Mouse (Mus musculus): ENCODE measurements around the gene Rsph1.

Rsph1 gene

DNA sequence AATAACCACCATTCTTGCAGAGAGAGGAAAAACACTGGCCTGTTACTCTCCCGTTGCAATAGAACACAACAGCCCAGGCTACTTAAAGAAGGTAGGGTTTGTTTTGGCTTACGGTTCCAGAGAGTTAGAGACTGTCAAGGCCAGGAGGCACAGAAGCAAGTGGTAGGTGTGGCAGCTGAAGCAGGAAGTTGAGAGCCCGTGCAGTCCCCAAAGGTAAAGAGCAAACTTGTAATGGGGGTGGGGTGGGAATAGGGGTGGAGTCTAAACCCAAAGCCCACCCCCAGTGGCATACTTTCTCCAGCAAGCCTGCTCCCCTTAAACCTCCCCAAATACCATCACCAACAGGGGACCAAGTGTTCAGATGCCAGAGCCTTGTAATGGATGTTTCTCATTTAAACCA, 23.6 kb upstream of the Rsph1 start:
- no peak for DNase-seq

GRCm38 (mm10) chr17:31299981-31300380, 22.8 kb upstream of the Rsph1 start:
- no peak for DNase-seq

- DNase-seq = no peak
Observed at GRCm38 (mm10) chr17:31298419-31299209, 21.4 kb upstream of the Rsph1 start.

DNA sequence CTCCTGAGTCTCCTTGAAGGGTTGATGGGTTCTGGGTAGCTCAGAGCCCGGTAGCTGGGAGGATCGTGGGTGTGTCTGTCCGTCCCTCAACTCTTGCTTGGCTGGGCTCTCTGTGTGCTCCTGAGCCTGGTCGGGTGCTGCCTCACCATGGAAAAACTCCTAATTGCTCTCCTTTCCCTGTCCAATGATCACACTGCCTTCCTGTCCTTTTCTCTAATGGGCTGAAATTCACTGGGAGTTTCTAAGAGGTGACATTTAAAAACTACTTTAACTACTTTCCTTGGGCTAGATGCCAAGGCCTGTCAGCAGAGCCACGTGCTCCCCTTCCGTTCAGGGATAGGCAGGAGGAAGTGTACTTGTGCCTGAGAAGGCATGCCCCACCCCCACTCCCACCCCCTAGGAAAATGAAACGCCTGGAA, 20.3 kb upstream of the Rsph1 start:
- DNase-seq = no peak

DNA sequence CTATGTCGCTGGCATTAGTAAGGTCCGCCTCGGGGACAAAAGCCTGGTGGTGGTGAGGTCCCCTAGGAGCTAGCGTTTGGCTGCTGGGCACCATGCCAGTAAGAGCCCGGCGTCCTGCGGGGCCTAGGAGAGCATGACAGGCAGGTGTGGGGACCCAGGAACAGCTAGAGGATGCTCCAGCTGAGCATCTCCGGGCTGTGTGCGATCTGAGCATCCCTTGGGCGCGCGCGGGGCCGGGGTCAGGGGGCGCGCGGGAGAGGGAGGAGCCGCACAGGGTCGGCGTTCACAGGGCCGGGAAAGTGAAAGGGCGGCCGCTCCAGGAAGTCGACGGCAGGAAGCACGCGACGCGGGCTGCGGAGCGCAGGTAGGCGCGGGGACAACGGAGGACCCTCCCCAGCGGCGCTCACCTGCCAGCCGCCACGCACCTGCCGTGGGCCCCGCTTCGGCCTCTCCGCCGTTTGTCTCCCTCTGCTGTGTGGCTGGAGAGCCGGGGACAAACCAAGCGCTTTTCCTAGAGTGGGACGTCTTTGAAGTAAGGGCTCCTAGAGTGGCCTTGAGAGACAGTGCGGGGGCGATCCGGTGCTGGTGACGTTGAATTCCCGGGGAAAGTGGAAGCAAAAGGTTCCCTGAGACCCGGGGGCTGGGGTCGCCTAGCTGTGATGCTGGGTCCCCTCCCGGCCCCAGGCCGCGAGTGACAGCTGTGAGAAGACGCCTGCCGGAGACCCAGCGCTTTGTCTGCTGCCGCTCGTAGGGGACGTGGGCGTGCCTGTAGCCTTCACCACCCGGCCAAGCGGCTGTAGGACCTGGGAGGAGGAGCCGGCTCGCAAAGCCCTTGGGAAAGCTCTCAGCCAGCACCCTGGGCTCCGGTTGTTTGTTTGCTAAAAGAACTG, 19.0 kb upstream of the Rsph1 start:
- DNase-seq = peak; percentile 52

DNA sequence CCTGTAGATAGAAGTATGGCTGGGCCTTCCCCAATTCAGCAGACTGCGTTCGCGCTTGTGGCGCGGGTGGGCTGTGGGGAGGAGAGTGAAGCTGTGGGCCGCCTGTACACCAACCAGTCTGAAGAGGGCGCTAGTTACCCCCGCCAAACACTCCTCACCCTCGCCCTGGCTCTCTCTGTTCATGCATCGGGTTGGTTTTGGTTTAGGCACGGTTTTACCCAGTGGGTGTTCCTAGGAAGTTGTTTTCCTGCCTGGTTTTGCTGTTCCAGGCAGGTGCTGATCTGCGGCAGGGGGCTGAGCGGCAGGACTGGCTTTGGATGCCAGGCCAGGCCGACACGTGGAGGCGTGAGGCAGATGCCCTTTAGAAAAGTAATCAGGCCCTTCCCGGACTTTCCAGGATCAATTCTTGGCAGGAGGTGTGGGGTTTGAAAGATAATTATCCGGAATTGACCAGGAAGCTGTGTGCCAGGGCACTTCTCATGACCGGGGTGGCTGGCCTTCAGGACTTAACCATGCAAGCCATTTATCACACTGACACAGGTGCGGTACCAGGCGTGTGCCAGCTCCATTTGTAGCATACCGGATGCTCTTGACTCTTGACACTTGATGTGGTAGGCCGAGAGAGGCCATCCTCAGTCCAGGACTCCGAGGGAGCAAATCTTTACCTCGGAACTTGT, 18.2 kb upstream of the Rsph1 start:
- DNase-seq = peak; percentile 52

- DNase-seq = no peak
Observed at GRCm38 (mm10) chr17:31294363-31295214, 17.4 kb upstream of the Rsph1 start.

GRCm38 (mm10) chr17:31290859-31291258, 13.7 kb upstream of the Rsph1 start:
- DNase-seq = no peak

DNA sequence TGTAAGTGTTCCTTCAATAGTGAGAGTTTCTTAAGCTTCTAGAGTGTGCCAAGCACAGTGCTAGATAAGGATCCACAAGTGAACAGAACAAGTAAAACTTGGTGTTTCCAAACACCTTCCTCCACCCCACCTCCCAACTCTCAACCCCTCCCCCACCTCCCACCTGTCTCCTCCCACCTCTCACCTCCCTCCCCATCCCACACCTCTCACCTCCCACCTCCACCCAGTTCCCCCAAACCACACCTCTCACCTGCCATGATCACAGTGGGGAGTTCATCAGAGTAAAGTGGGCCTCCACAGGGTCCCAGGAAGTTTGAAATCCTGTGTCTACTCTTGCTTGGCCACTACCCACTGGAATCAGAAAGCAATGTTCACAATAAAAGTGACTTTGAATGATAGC, 13.1 kb upstream of the Rsph1 start:
- no peak for DNase-seq

DNA sequence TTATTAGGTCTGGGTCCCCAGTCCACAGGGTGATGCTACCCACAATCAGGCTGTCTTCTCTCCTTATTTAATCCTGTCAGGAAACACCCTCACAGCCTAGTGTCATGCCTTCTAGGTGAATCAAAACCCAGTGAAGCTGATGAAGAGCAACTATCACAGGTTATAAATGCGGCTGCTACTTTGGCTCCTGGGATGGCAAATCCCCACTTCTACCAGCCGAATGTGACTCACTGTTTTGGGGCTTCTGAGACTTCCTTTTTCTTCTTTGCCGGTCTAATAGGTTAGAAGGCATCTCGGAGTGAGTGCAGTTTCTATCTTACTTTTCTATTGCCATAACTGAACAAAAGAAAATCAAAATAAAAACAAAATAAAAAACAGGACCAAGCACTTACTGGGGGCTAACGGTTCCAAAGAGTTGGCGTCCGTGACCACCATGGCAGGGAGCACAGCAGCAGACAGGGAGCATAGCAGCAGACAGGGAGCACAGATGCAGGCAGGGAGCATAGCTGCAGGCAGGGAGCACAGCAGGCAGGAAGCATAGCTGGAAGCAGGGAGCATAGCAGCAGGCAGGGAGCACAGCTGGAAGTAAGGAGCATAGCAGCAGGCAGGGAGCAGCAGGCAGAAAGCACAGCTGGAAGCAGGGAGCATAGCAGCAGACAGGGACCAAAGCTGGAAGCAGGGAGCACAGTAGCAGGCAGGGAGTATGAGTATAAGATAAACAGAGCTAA, 12.0 kb upstream of the Rsph1 start:
- DNase-seq = no peak

GRCm38 (mm10) chr17:31287216-31287615, 10.0 kb upstream of the Rsph1 start:
- DNase-seq = no peak

DNA sequence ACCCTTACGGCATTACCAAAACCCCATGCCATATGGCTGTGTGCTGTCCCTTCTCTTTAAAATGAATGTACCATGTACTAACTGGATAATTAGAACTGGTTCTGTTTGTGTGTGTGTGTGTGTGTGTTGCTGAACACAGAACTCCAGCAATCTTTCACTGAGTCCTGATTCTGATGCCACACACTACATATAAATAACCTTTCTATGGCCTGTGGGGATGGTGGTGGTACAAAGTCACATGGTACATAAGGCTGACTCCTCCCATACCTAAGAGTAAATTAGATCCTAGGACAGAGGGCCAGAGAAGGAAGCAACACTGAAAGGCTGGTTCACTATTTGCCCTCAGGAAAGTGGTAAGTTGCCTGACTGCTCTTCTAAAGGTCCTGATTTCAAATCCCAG, 9.3 kb upstream of the Rsph1 start, which contains the start of gene Slc37a1:
TSS of gene Slc37a1 (plus strand) at position 301 of the 400 bp plus-strand sequence.
- DNase-seq = no peak

DNA sequence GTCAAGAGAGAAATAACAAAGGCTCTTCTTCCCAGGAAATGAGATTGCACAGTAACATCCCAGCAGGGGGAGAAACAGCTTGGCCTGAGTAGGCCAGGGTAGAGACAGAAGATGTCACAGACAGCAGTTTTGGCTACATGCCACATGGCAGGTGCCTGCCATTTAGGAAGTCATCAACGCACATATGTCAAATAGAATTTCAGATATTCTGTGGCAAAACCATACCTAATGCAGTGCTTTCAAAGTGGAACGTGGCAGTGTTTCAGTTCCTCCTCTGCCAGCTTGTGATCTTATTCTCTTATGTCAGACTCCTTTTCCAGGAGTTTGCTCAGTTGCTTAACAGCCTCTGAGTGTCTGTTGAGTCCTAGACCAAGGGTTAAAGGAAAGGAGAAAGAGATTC, 8.7 kb upstream of the Rsph1 start:
- no peak for DNase-seq

GRCm38 (mm10) chr17:31282687-31283053, 5.5 kb upstream of the Rsph1 start:
- no peak for DNase-seq

DNA sequence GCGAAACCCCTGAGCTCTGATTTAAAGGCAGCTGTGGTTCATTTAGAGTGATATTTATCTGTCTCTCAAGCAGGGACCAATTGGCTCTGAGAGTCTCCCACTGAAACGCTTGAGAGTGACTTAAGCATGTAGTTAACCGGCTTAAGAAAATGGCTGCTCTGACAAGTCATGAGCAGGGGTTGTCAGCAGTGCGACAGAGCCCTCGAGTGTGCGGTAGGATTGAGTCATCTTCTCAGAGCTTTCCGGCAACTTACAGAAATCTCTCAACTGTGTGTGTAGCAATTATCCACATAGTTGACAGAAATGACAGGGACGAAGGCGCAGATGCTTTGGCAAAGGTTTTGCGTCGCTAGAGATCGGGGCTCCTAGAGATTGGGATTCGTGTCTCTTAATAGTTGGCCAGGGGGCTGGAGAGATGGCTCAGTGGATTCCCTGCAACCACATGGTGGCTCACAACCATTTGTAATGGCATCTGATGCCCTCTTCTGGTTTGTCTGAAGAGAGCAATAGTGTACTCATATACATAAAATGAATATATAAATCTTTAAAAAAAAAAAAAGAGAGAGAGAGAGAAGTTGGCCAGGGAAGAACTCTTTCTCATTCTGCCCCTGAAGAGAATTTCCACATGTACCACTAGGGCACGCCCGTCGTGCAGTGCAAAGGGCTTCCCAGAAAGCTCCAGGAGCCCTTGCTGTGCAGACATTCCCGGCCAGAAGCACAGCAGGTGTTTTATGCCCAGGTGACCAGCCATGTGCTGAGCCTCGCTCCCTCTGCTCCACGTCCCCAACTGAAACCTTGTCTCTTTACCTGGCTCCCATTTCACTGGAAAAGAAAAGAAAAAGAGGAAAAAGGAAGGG, 4.9 kb upstream of the Rsph1 start:
- DNase-seq = no peak

- DNase-seq = no peak
Observed at GRCm38 (mm10) chr17:31280269-31280668, 3.1 kb upstream of the Rsph1 start.

- no peak for DNase-seq
Observed at GRCm38 (mm10) chr17:31279541-31279940, 2.4 kb upstream of the Rsph1 start.

- no peak for DNase-seq
Observed at GRCm38 (mm10) chr17:31277931-31278330, 748 bp upstream of the Rsph1 start.

DNA sequence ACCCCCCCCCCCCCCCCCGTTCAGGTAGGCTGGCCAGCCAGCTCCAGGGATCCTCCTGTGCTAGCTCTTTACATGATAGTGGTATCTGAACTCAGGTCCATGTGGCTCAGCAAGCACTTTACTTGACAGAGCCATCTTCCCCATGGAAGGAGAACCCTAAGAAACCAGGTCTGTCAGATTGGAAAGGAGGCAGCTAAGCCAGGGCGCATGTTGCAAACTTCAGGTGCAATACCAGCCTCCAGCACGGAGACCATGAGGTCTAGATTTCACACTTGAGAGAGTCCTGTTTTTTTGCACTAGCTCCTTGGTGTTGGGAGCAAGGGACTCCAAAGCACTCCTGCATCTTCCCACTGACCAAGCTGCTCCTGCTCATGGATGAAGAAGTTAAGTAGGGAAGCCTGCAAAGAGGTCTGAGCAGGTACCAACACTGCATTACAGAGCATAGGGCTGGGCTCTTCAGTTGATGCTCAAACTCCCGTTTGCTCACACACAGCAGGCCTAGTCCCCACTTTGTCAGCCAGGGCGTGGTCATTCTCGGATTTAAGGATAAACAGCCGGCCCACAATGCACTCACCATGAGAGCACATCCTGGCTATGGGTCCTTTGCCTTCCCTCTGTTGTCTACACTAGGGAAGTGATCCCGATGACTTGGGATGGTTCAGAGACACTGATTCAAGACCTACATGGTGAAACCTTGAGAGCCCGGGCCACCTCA, 819 bp downstream of the Rsph1 start:
- no peak for DNase-seq

DNA sequence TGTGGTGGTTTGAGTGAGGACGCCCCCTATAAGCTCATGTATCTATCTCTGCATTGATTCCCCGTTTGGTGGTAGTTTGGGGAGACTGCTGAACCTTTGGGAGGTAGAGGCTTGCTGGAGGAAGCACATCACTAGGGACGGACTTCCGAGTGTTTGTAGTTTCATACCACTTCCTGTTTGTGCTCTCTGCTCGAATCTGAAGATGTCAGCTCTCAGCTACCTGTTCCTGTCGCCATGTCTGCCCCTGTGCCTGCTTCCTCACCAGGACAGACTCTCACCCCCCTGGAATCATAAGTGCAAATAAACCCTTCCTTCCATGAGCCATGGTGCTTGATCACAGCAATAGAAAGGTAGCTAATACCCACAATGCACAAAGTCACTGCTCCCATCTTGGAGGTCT, 2.0 kb downstream of the Rsph1 start:
- DNase-seq = no peak

All from cerebellum, adult 9-11 months (tissue).